9 mouse cellular contexts compared by ENCODE assay signal in the genomic region with DNA sequence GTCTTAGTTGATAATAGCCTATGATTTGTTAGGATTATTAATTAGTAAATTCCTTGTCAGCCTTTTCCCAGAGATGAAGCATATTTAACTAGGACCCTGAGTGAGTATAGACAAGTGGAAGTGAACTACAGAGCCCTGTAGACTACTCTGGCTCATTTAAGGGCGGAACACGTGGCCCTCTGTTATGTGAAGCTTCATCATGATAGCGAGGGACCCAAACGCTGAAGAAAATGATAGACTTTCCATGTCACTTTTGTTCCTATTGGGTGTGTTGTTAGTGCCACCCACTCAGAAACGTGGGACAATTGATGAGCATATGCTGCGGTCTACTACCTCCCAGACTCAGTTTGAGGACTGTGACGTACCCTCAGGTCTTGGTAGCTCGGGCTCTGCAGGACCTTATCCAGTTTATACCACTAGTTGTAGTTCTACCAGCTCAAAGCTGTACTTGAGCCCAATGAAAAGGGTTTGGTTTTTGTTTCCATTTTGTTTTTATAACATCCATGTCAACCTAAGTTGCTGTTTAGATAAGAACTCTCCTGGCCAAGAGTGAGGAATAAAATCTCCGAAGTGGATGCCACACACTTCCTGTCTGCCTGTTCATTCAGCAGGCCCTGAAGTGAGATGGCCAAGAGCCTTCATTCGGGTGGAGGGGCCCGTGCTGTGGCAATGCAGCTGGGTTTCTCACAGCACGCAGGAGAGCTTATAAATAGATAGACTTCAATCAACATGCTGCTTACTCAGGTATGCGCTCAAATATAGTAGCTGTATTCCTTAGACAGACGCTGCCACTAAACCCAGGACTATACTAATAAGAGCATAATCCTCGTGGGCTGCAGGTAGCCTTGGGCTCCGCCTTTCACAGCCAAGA.
DNase-seq lines count a peak whose midpoint lies in the region; ATAC-seq and TF ChIP-seq lines count a peak whose summit lies in the region.
"Had no signal": no experiment of that assay in that cellular context is flagged by ENCODE, and none has a peak within 500 bp of the region (broad histone marks: within the 10 kb centered on the region; RNA-seq: fewer than 3 reads in every experiment).

No protein-coding gene starts in this region.

- no peak for DNase-seq in heart, postnatal 25 days (ENCODE audit: low spot score)
- peak; percentile 11 for DNase-seq in lung, embryonic 14.5 days
- no peak for DNase-seq in lung, postnatal 4 days
- DNase-seq in right cerebral cortex, postnatal 36 days (ENCODE audit: low spot score in 2 of 2): no peak
- DNase-seq: thymus, postnatal 14 days had no signal

- H3K27me3 ChIP-seq in heart, embryonic 16.5 days (ENCODE audit: control insufficient read depth, insufficient read depth, low read length): no peaks in the 10 kb centered on the region
- H3K27me3 ChIP-seq in lung, embryonic 14.5 days (ENCODE audit: insufficient read depth, low read length): no peaks in the 10 kb centered on the region
- no peaks in the 10 kb centered on the region for H3K27me3 ChIP-seq in embryonic facial prominence, embryonic 15.5 days
- no peaks in the 10 kb centered on the region for H3K27me3 ChIP-seq in stomach, embryonic 15.5 days (replicated peaks)
- H3K27me3 ChIP-seq: neural tube, embryonic 12.5 days had no signal

- H3K4me2 ChIP-seq in heart, embryonic 16.5 days (ENCODE audit: low read depth, low read length): peak overlapping the region; percentile 10; the same call in 1 of the 2 replicates
- no peak overlapping the region for H3K4me2 ChIP-seq in lung, embryonic 14.5 days
- no peak overlapping the region for H3K4me2 ChIP-seq in embryonic facial prominence, embryonic 15.5 days (replicated peaks)
- H3K4me2 ChIP-seq in stomach, embryonic 15.5 days: no peak overlapping the region
- H3K4me2 ChIP-seq: neural tube, embryonic 12.5 days had no signal

- no peak for ATAC-seq in heart, embryonic 16.5 days (replicated peaks; ENCODE audit: extremely low read depth, insufficient read depth, low FRiP score)
- ATAC-seq in lung, embryonic 14.5 days (ENCODE audit: insufficient read depth): no peak
- ATAC-seq in embryonic facial prominence, embryonic 15.5 days (ENCODE audit: insufficient number of reproducible peaks, low FRiP score, low TSS enrichment, low read depth): no peak
- no peak for ATAC-seq in stomach, embryonic 15.5 days (ENCODE audit: insufficient read depth, low FRiP score, low read depth)

- 54% methylated on average over 16 of the region's 16 CpGs for WGBS in heart, embryonic 16.5 days
- WGBS in lung, embryonic 14.5 days: 70% methylated on average over 16 of the region's 16 CpGs
- WGBS in embryonic facial prominence, embryonic 15.5 days: 76% methylated on average over 16 of the region's 16 CpGs
- WGBS in stomach, embryonic 15.5 days: 74% methylated on average over 16 of the region's 16 CpGs

- H3K9ac ChIP-seq in heart, embryonic 16.5 days (ENCODE audit: low read length): peak overlapping the region; percentile 21
- no peak overlapping the region for H3K9ac ChIP-seq in lung, embryonic 14.5 days
- no peak overlapping the region for H3K9ac ChIP-seq in embryonic facial prominence, embryonic 15.5 days
- H3K9ac ChIP-seq in stomach, embryonic 15.5 days: no peak overlapping the region
- H3K9ac ChIP-seq: neural tube, embryonic 12.5 days had no signal

- peak overlapping the region; percentile 84 for H3K27ac ChIP-seq in heart, embryonic 16.5 days (ENCODE audit: low read length)
- H3K27ac ChIP-seq in lung, embryonic 14.5 days (ENCODE audit: low read depth): peak overlapping the region; percentile 82
- peak overlapping the region; percentile 41 for H3K27ac ChIP-seq in embryonic facial prominence, embryonic 15.5 days (replicated peaks)
- peak overlapping the region; percentile 65; the same call in 1 of the 2 replicates for H3K27ac ChIP-seq in stomach, embryonic 15.5 days
- H3K27ac ChIP-seq: neural tube, embryonic 12.5 days had no signal

- no peak overlapping the region for H3K4me3 ChIP-seq in heart, embryonic 16.5 days (ENCODE audit: low read length)
- H3K4me3 ChIP-seq in lung, embryonic 14.5 days (ENCODE audit: low read depth, low read length): no peak overlapping the region
- no peak overlapping the region for H3K4me3 ChIP-seq in embryonic facial prominence, embryonic 15.5 days (replicated peaks)
- H3K4me3 ChIP-seq in stomach, embryonic 15.5 days (replicated peaks): no peak overlapping the region
- H3K4me3 ChIP-seq: neural tube, embryonic 12.5 days had no signal

- intact Hi-C loops in heart, postnatal 25 days (cut with DNase I): no loop called here

- no peak for TF ChIP-seq CTCF in lung, embryonic 14.5 days (IDR thresholded peaks at IDR 0.05; ENCODE audit: low read depth)

- H3K9me3 ChIP-seq in heart, embryonic 16.5 days (replicated peaks; ENCODE audit: control insufficient read depth, low read length): no peaks in the 10 kb centered on the region
- H3K9me3 ChIP-seq in lung, embryonic 14.5 days (ENCODE audit: low read depth, low read length): no peaks in the 10 kb centered on the region
- no peaks in the 10 kb centered on the region for H3K9me3 ChIP-seq in embryonic facial prominence, embryonic 15.5 days (replicated peaks)
- H3K9me3 ChIP-seq in stomach, embryonic 15.5 days: no peaks in the 10 kb centered on the region
- H3K9me3 ChIP-seq: neural tube, embryonic 12.5 days had no signal

- H3K36me3 ChIP-seq in heart, embryonic 16.5 days (ENCODE audit: control insufficient read depth, insufficient read depth): no peaks in the 10 kb centered on the region
- H3K36me3 ChIP-seq in lung, embryonic 14.5 days (ENCODE audit: insufficient read depth): no peaks in the 10 kb centered on the region
- no peaks in the 10 kb centered on the region for H3K36me3 ChIP-seq in embryonic facial prominence, embryonic 15.5 days
- no peaks in the 10 kb centered on the region for H3K36me3 ChIP-seq in stomach, embryonic 15.5 days
- H3K36me3 ChIP-seq: neural tube, embryonic 12.5 days had no signal

- peaks cover 52% of the 10 kb centered on the region for H3K4me1 ChIP-seq in heart, embryonic 16.5 days (ENCODE audit: control insufficient read depth, insufficient read depth, low read length)
- peaks cover 52% of the 10 kb centered on the region for H3K4me1 ChIP-seq in lung, embryonic 14.5 days (ENCODE audit: insufficient read depth)
- peaks cover 48% of the 10 kb centered on the region for H3K4me1 ChIP-seq in embryonic facial prominence, embryonic 15.5 days
- H3K4me1 ChIP-seq in stomach, embryonic 15.5 days: peaks cover 15% of the 10 kb centered on the region
